Mouse (Mus musculus) thymus, adult 2 months (tissue): ENCODE measurements around the gene Phf21a. TPM values are rescaled to one million over a fixed set of nuclear protein-coding genes. Genes with fewer than 3 reads are reported as not detected.

Experiments used
- DNase-seq: peaks from one replicate; pipeline ENCODE4 v3.0.0; 2021
- H3K27ac ChIP-seq: fragments of 200-500 bp; 2 replicates; pipeline ENCODE4 v1.5.1; 2012; ENCODE audit warnings: low read length, control low read depth; ENCODE audit not compliant: control insufficient read depth, insufficient read depth
- H3K27me3 ChIP-seq: fragments of 200-500 bp; 2 replicates; pipeline ENCODE4 v1.6.1; 2012; ENCODE audit warnings: mild to moderate bottlenecking, low read length, moderate library complexity, mixed read lengths; ENCODE audit not compliant: control insufficient read depth, insufficient read depth
- H3K36me3 ChIP-seq: fragments of 200-500 bp; 2 replicates; pipeline ENCODE4 v1.6.1; 2012; ENCODE audit warnings: mild to moderate bottlenecking, low read length, moderate library complexity; ENCODE audit not compliant: control insufficient read depth, insufficient read depth
- H3K4me1 ChIP-seq: fragments of 200-500 bp; replicated peaks from 2 replicates; pipeline ENCODE4 v1.6.1; 2012; ENCODE audit warnings: low read length; ENCODE audit not compliant: control insufficient read depth, insufficient read depth
- H3K4me3 ChIP-seq: fragments of 200-500 bp; 2 replicates; pipeline ENCODE4 v1.5.1; 2012; ENCODE audit warnings: mild to moderate bottlenecking, low read length, control low read depth, moderate library complexity; ENCODE audit not compliant: control insufficient read depth, insufficient read depth
- CTCF ChIP-seq: fragments of 200-500 bp; IDR thresholded peaks from 2 replicates; pipeline ENCODE4 v1.5.1; 2012; ENCODE audit warnings: mild to moderate bottlenecking, control low read depth, low read length, moderate library complexity, borderline replicate concordance; ENCODE audit not compliant: control insufficient read depth, poor library complexity, insufficient read depth; ENCODE audit errors: extremely low read depth
- POLR2A ChIP-seq: fragments of 200-500 bp; IDR thresholded peaks from 2 replicates; pipeline ENCODE4 v1.6.1; 2012; ENCODE audit warnings: mild to moderate bottlenecking, low read length, control low read depth, moderate library complexity; ENCODE audit not compliant: control insufficient read depth, poor library complexity, insufficient read depth; ENCODE audit errors: extremely low read depth
- WGBS: fragments of 180-500 bp; shearing (Covaris S2); methylation state at CpG from one replicate; pipeline ENCODE4 v1.1.7; 2018; 5-methylcytosine and 5-hydroxymethylcytosine counted together
- polyA plus RNA-seq: library from polyadenylated mRNA; depleted of rRNA; stranded (reverse); fragments of >200 nt; gene quantifications from 2 replicates; pipeline ENCODE4 v1.2.3, GENCODE M21; 2012

The Phf21a gene
- polyA plus RNA-seq, 1 experiment: 81.6 TPM

GRCm38 (mm10) chr2:92172300-92172699, 79.4 kb downstream of the Phf21a start:
- TF ChIP-seq CTCF (no peak), POLR2A (no peak)
- 95% methylated on average over 5 of the region's 5 CpGs for WGBS
- no peak for DNase-seq
- Histone ChIP-seq H3K4me1 (no peaks in the 10 kb centered on the region), H3K36me3 (no peaks in the 10 kb centered on the region), H3K27me3 (no peaks in the 10 kb centered on the region), H3K27ac (no peak overlapping the region), H3K4me3 (no peak overlapping the region)

GRCm38 (mm10) chr2:92173186-92173585, 80.3 kb downstream of the Phf21a start:
- Histone ChIP-seq H3K4me3 (no peak overlapping the region), H3K4me1 (no peaks in the 10 kb centered on the region), H3K27me3 (no peaks in the 10 kb centered on the region), H3K27ac (no peak overlapping the region), H3K36me3 (no peaks in the 10 kb centered on the region)
- 88% methylated on average over 4 of the region's 4 CpGs for WGBS
- TF ChIP-seq CTCF: no peak
- TF ChIP-seq POLR2A: no peak
- no peak for DNase-seq

- TF ChIP-seq POLR2A (no peak), CTCF (no peak)
- 97% methylated on average over 7 of the region's 7 CpGs for whole genome bisulfite sequencing
- no peaks in the 10 kb centered on the region for H3K27me3 ChIP-seq
- H3K4me3 ChIP-seq: no peak overlapping the region
- no peaks in the 10 kb centered on the region for H3K4me1 ChIP-seq
- no peak for DNase-seq
- no peak overlapping the region for H3K27ac ChIP-seq
- H3K36me3 ChIP-seq: no peaks in the 10 kb centered on the region
These were observed 81.3 kb downstream of the Phf21a start for GRCm38 (mm10) chr2:92174265-92174664.

- 99% methylated on average over 4 of the region's 4 CpGs for WGBS
- no peaks in the 10 kb centered on the region for H3K27me3 ChIP-seq
- TF ChIP-seq POLR2A: no peak
- TF ChIP-seq CTCF: no peak
These were observed 82.1 kb downstream of the Phf21a start for GRCm38 (mm10) chr2:92175002-92175401.

GRCm38 (mm10) chr2:92176292-92176691, 83.4 kb downstream of the Phf21a start:
- no peaks in the 10 kb centered on the region for H3K27me3 ChIP-seq
- H3K4me3 ChIP-seq: no peak overlapping the region
- H3K4me1 ChIP-seq: no peaks in the 10 kb centered on the region
- no peak for DNase-seq
- 72% methylated on average over 4 of the region's 4 CpGs for WGBS
- no peak overlapping the region for H3K27ac ChIP-seq
- no peak for TF ChIP-seq CTCF
- no peak for TF ChIP-seq POLR2A
- H3K36me3 ChIP-seq: no peaks in the 10 kb centered on the region

More at GRCm38 (mm10) chr2:92175002-92175401, 82.1 kb downstream of the Phf21a start:
- no peaks in the 10 kb centered on the region for H3K4me1 ChIP-seq
- no peak overlapping the region for H3K4me3 ChIP-seq
- no peak for DNase-seq
- H3K27ac ChIP-seq: no peak overlapping the region
- no peaks in the 10 kb centered on the region for H3K36me3 ChIP-seq

GRCm38 (mm10) chr2:92182146-92182756, 89.3 kb downstream of the Phf21a start:
- Histone ChIP-seq H3K4me1 (peaks cover 4% of the 10 kb centered on the region), H3K4me3 (peak overlapping the region; percentile 67; the same call in 1 of the 2 replicates), H3K27me3 (no peaks in the 10 kb centered on the region), H3K36me3 (no peaks in the 10 kb centered on the region), H3K27ac (peak overlapping the region; percentile 77)
- DNase-seq: no peak
- 30% methylated on average over 11 of the region's 11 CpGs for WGBS
- TF ChIP-seq CTCF (no peak), POLR2A (no peak)

GRCm38 (mm10) chr2:92182981-92183501, 90.1 kb downstream of the Phf21a start:
- Histone ChIP-seq H3K4me3 (peak overlapping the region; percentile 67), H3K36me3 (no peaks in the 10 kb centered on the region), H3K27me3 (no peaks in the 10 kb centered on the region), H3K4me1 (peaks cover 4% of the 10 kb centered on the region), H3K27ac (peak overlapping the region; percentile 77)
- peak; percentile 90; the same call in 1 of the 2 replicates for TF ChIP-seq POLR2A
- TF ChIP-seq CTCF: 0 out of 2 replicates have a peak, but pooled peaks have one; percentile 39
- WGBS: under 1% methylated on average over 41 of the region's 41 CpGs
- DNase-seq: peak; percentile 78
